Mouse (Mus musculus): ENCODE results near the gene Cyp2j12. TPM values are rescaled to one million over a fixed set of nuclear protein-coding genes. Genes with fewer than 3 reads are reported as not detected.
"Not testable (repeated sequence)": the region's sequence is repeated elsewhere in the genome, so short reads cannot be mapped to it uniquely, and the experiment has no call there.

Cyp2j12 gene
- polyA plus RNA-seq (2015; fragmentation: Nextera tagmentation; extraction: Ambion mirVana), result not detected in 2 replicates

GRCm38 (mm10) chr4:96140732-96141467 is at the start of gene Cyp2j12:
Gene Cyp2j12 (minus strand): TSS chr4:96141152.
- Histone ChIP-seq H3K27ac (no peak within 1 kb of the TSS), H3K9me3 (no peaks in the 10 kb centered on the region), H3K27me3 (no peaks in the 10 kb centered on the region), H3K9ac (no peak within 1 kb of the TSS), H3K36me3 (no peaks in the 10 kb centered on the region), H3K4me2 (replicated peaks) (no peak within 1 kb of the TSS), H3K4me3 (no peak within 1 kb of the TSS), H3K4me1 (no peaks in the 10 kb centered on the region)
- ATAC-seq (ENCODE audit: low FRiP score, low read depth), result no peak
- WGBS, result 71% methylated on average over 7 of the region's 7 CpGs

- H3K27me3 ChIP-seq; H3K9ac ChIP-seq; H3K4me1 ChIP-seq; H3K4me2 ChIP-seq (replicated peaks); H3K9me3 ChIP-seq; H3K36me3 ChIP-seq; H3K27ac ChIP-seq; ATAC-seq (ENCODE audit: low FRiP score, low read depth); H3K4me3 ChIP-seq: not testable (repeated sequence)
- WGBS, result 90% methylated on average over 5 of the region's 5 CpGs
Measured at GRCm38 (mm10) chr4:96189321-96189720, 48.4 kb upstream of the Cyp2j12 start.

GRCm38 (mm10) chr4:96188671-96189070 is 47.7 kb upstream of the Cyp2j12 start:
- H3K36me3 ChIP-seq; ATAC-seq (ENCODE audit: low FRiP score, low read depth); H3K9me3 ChIP-seq; H3K4me1 ChIP-seq; H3K27ac ChIP-seq; H3K27me3 ChIP-seq; H3K4me2 ChIP-seq (replicated peaks); H3K4me3 ChIP-seq; H3K9ac ChIP-seq: not testable (repeated sequence)
- 81% methylated on average over 2 of the region's 2 CpGs for WGBS

- not testable (repeated sequence) for H3K4me2 ChIP-seq (replicated peaks); ATAC-seq (ENCODE audit: low FRiP score, low read depth); H3K27ac ChIP-seq; H3K9me3 ChIP-seq; H3K4me3 ChIP-seq; H3K4me1 ChIP-seq; H3K9ac ChIP-seq; H3K36me3 ChIP-seq; H3K27me3 ChIP-seq
- WGBS, result 89% methylated on average over 2 of the region's 2 CpGs
Measured at GRCm38 (mm10) chr4:96188146-96188545, 47.2 kb upstream of the Cyp2j12 start.

- WGBS, result 93% methylated on average over 2 of the region's 2 CpGs
- not testable (repeated sequence) for H3K4me3 ChIP-seq; H3K4me2 ChIP-seq (replicated peaks); ATAC-seq (ENCODE audit: low FRiP score, low read depth); H3K9ac ChIP-seq; H3K27ac ChIP-seq; H3K9me3 ChIP-seq; H3K36me3 ChIP-seq; H3K27me3 ChIP-seq; H3K4me1 ChIP-seq
Measured at GRCm38 (mm10) chr4:96184716-96185115, 43.8 kb upstream of the Cyp2j12 start.

GRCm38 (mm10) chr4:96162839-96163238 is 21.9 kb upstream of the Cyp2j12 start:
- no peak overlapping the region for H3K9ac ChIP-seq
- H3K27ac ChIP-seq, result no peak overlapping the region
- H3K27me3 ChIP-seq, result no peaks in the 10 kb centered on the region
- no peaks in the 10 kb centered on the region for H3K36me3 ChIP-seq
- H3K4me2 ChIP-seq (replicated peaks), result no peak overlapping the region
- no peaks in the 10 kb centered on the region for H3K4me1 ChIP-seq
- H3K9me3 ChIP-seq, result no peaks in the 10 kb centered on the region
- H3K4me3 ChIP-seq, result no peak overlapping the region
- 79% methylated on average over 1 of the region's 1 CpGs for WGBS
- ATAC-seq (ENCODE audit: low FRiP score, low read depth), result no peak

GRCm38 (mm10) chr4:96161575-96161974 is 20.6 kb upstream of the Cyp2j12 start:
- Histone ChIP-seq H3K36me3 (no peaks in the 10 kb centered on the region), H3K4me1 (no peaks in the 10 kb centered on the region), H3K27ac (no peak overlapping the region), H3K4me2 (replicated peaks) (no peak overlapping the region), H3K4me3 (no peak overlapping the region), H3K9me3 (no peaks in the 10 kb centered on the region), H3K9ac (no peak overlapping the region), H3K27me3 (no peaks in the 10 kb centered on the region)
- WGBS, result 81% methylated on average over 1 of the region's 1 CpGs
- no peak for ATAC-seq (ENCODE audit: low FRiP score, low read depth)

GRCm38 (mm10) chr4:96139226-96139625 is 1.7 kb downstream of the Cyp2j12 start:
- H3K9me3 ChIP-seq, result no peaks in the 10 kb centered on the region
- ATAC-seq (ENCODE audit: low FRiP score, low read depth), result no peak
- no peak overlapping the region for H3K9ac ChIP-seq
- no peak overlapping the region for H3K4me3 ChIP-seq
- no peaks in the 10 kb centered on the region for H3K4me1 ChIP-seq
- WGBS, result 89% methylated on average over 1 of the region's 1 CpGs
- H3K36me3 ChIP-seq, result no peaks in the 10 kb centered on the region
- no peak overlapping the region for H3K4me2 ChIP-seq (replicated peaks)
- no peaks in the 10 kb centered on the region for H3K27me3 ChIP-seq
- no peak overlapping the region for H3K27ac ChIP-seq

GRCm38 (mm10) chr4:96134246-96134645 is 6.7 kb downstream of the Cyp2j12 start:
- Histone ChIP-seq H3K9ac (no peak overlapping the region), H3K4me3 (no peak overlapping the region), H3K4me2 (replicated peaks) (no peak overlapping the region), H3K4me1 (no peaks in the 10 kb centered on the region), H3K27me3 (no peaks in the 10 kb centered on the region), H3K9me3 (no peaks in the 10 kb centered on the region), H3K27ac (no peak overlapping the region), H3K36me3 (no peaks in the 10 kb centered on the region)
- 74% methylated on average over 3 of the region's 3 CpGs for WGBS
- ATAC-seq (ENCODE audit: low FRiP score, low read depth), result no peak

GRCm38 (mm10) chr4:96096841-96097240 is 44.1 kb downstream of the Cyp2j12 start:
- WGBS, result 27% methylated on average over 2 of the region's 2 CpGs
- Histone ChIP-seq H3K36me3 (no peaks in the 10 kb centered on the region), H3K4me3 (no peak overlapping the region), H3K27me3 (no peaks in the 10 kb centered on the region), H3K4me1 (peaks cover 6% of the 10 kb centered on the region; the same call in 1 of the 2 replicates), H3K4me2 (replicated peaks) (no peak overlapping the region), H3K27ac (no peak overlapping the region), H3K9me3 (no peaks in the 10 kb centered on the region), H3K9ac (no peak overlapping the region)
- ATAC-seq (ENCODE audit: low FRiP score, low read depth), result peak; percentile 48; the same call in 1 of the 2 replicates

- H3K36me3 ChIP-seq, result no peaks in the 10 kb centered on the region
- H3K9ac ChIP-seq, result no peak overlapping the region
- H3K27ac ChIP-seq, result no peak overlapping the region
- H3K4me1 ChIP-seq, result peaks cover 3% of the 10 kb centered on the region; the same call in 1 of the 2 replicates
- no peak overlapping the region for H3K4me3 ChIP-seq
- no peaks in the 10 kb centered on the region for H3K9me3 ChIP-seq
- no peaks in the 10 kb centered on the region for H3K27me3 ChIP-seq
- H3K4me2 ChIP-seq (replicated peaks), result no peak overlapping the region
- no peak for ATAC-seq (ENCODE audit: low FRiP score, low read depth)
Measured at GRCm38 (mm10) chr4:96091869-96092268, 49.1 kb downstream of the Cyp2j12 start.

GRCm38 (mm10) chr4:96089356-96090048 is 51.5 kb downstream of the Cyp2j12 start:
- H3K27ac ChIP-seq; H3K4me3 ChIP-seq; H3K9ac ChIP-seq; ATAC-seq (ENCODE audit: low FRiP score, low read depth); H3K4me2 ChIP-seq (replicated peaks); H3K9me3 ChIP-seq; H3K4me1 ChIP-seq; H3K36me3 ChIP-seq; H3K27me3 ChIP-seq: not testable (repeated sequence)
- WGBS, result 68% methylated on average over 6 of the region's 6 CpGs
